Mouse (Mus musculus) heart, postnatal 0 days (tissue): Measurements from ENCODE around the gene Fkbp5. TPM values are rescaled to one million over a fixed set of nuclear protein-coding genes. Genes with fewer than 3 reads are reported as not detected.
"Not testable (repeated sequence)": the region's sequence is repeated elsewhere in the genome, so short reads cannot be mapped to it uniquely, and the experiment has no call there.

Experiments used
- ATAC-seq: fragments of 200-750 bp; cut with Nextera tagmentation; 2 replicates; pipeline ENCODE4 v1.8.0; 2017; ENCODE audit warnings: low read depth, moderate number of reproducible peaks, moderate library complexity; ENCODE audit not compliant: insufficient read depth
- DNase-seq: peaks from one replicate; pipeline ENCODE4 v3.0.0-alpha.2; 2016; ENCODE audit warnings: low spot score
- H3K27ac ChIP-seq: fragments of 300-500 bp; sonication (generic); 2 replicates; pipeline ENCODE4 v1.5.1; 2014; ENCODE audit warnings: low read depth, mild to moderate bottlenecking
- H3K27me3 ChIP-seq: fragments of 300-500 bp; sonication (generic); 2 replicates; pipeline ENCODE4 v1.6.1; 2014; ENCODE audit warnings: low read length, mixed read lengths; ENCODE audit not compliant: control insufficient read depth, insufficient read depth
- H3K36me3 ChIP-seq: fragments of 300-500 bp; sonication (generic); replicated peaks from 2 replicates; pipeline ENCODE4 v1.6.1; 2014; ENCODE audit warnings: low read length, mixed read lengths; ENCODE audit not compliant: control insufficient read depth, insufficient read depth
- H3K4me1 ChIP-seq: fragments of 300-500 bp; sonication (generic); 2 replicates; pipeline ENCODE4 v1.6.1; 2014; ENCODE audit warnings: antibody characterized with exemption; ENCODE audit not compliant: control insufficient read depth, insufficient read depth
- H3K4me2 ChIP-seq: fragments of 300-500 bp; sonication (generic); 2 replicates; pipeline ENCODE4 v1.6.1; 2014; ENCODE audit warnings: low read depth, mild to moderate bottlenecking, low read length, moderate library complexity
- H3K4me3 ChIP-seq: fragments of 300-500 bp; sonication (generic); 2 replicates; pipeline ENCODE4 v1.5.1; 2014; ENCODE audit warnings: low read depth, low read length
- H3K9ac ChIP-seq: fragments of 300-500 bp; sonication (generic); replicated peaks from 2 replicates; pipeline ENCODE4 v1.6.1; 2014; ENCODE audit warnings: low read depth, low read length, mixed read lengths
- H3K9me3 ChIP-seq: fragments of 300-500 bp; sonication (generic); replicated peaks from 2 replicates; pipeline ENCODE4 v1.6.1; 2016; ENCODE audit warnings: low read length; ENCODE audit not compliant: control insufficient read depth
- CTCF ChIP-seq: IDR thresholded peaks from 2 replicates; pipeline ENCODE4 v1.5.1; 2016; ENCODE audit warnings: antibody characterized with exemption, control low read depth, low read depth
- EP300 ChIP-seq: IDR thresholded peaks from 2 replicates; pipeline ENCODE4 v1.6.1; 2016; ENCODE audit warnings: antibody characterized with exemption, low read depth
- WGBS: fragments of 180-500 bp; shearing (Covaris S2); extraction: QIAGEN DNeasy Blood & Tissue Kit; methylation state at CpG from one replicate; pipeline ENCODE4 v1.1.7; 2014; 5-methylcytosine and 5-hydroxymethylcytosine counted together
- polyA plus RNA-seq: library from polyadenylated mRNA; unstranded; fragments of >200 nt; fragmentation: Nextera tagmentation; extraction: Ambion mirVana; gene quantifications from 2 replicates; pipeline ENCODE4 v1.2.1, GENCODE M21; 2015
- total RNA-seq: library from RNA; depleted of rRNA; stranded (reverse); fragments of >200 nt; gene quantifications from 2 replicates; pipeline ENCODE4 v1.2.3, GENCODE M21; 2014; ENCODE audit warnings: low replicate concordance

The Fkbp5 gene
- total and polyA plus RNA-seq, 2 experiments from 2014 or later: 8.3 to 19.4 TPM

DNA sequence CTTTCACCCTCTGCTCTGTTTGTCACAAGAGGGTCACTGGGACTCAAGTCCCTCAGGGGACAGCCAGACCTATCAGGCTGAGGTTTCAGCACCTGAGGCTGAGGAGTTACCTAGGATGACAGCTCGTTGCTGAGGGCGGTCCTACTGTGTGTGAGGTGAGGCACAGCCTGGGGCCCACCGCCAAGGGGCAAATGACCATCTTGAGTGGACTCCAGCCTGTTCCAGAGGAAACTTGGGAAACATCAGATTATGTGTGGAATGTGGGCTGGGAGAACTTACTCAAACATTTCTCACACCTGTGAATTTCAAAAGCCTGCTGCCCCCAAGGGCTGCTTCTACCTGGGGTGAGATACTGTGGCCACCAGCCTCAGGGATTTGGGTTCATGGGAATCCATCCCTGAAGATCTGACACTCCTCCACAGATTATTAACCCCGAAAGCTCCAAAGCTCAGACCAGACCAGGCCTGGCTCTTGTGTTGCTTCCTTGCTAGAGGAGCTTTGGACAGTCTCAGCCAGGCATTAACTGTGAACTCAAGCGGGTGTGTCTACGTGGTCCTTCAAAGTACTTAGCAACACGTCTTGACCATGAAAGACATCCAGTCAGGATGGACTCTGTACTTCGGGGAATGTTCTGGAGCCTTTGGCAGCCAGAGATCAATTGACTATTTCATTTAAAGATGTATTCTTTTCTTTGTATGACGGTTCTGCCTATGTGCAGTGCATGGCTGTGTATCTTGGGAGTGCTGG is 156.6 kb downstream of the Fkbp5 start:
- ATAC-seq (no peak), DNase-seq (no peak)
- H3K9me3 ChIP-seq: no peaks in the 10 kb centered on the region
- TF ChIP-seq CTCF: no peak
- TF ChIP-seq EP300: no peak
- H3K4me1 ChIP-seq: peaks cover 16% of the 10 kb centered on the region; the same call in 1 of the 2 replicates
- no peak overlapping the region for H3K9ac ChIP-seq
- H3K4me3 ChIP-seq: no peak overlapping the region
- no peak overlapping the region for H3K4me2 ChIP-seq
- no peaks in the 10 kb centered on the region for H3K36me3 ChIP-seq
- WGBS: 76% methylated on average over 9 of the region's 9 CpGs
- H3K27me3 ChIP-seq: peaks cover 82% of the 10 kb centered on the region
- H3K27ac ChIP-seq: no peak overlapping the region

DNA sequence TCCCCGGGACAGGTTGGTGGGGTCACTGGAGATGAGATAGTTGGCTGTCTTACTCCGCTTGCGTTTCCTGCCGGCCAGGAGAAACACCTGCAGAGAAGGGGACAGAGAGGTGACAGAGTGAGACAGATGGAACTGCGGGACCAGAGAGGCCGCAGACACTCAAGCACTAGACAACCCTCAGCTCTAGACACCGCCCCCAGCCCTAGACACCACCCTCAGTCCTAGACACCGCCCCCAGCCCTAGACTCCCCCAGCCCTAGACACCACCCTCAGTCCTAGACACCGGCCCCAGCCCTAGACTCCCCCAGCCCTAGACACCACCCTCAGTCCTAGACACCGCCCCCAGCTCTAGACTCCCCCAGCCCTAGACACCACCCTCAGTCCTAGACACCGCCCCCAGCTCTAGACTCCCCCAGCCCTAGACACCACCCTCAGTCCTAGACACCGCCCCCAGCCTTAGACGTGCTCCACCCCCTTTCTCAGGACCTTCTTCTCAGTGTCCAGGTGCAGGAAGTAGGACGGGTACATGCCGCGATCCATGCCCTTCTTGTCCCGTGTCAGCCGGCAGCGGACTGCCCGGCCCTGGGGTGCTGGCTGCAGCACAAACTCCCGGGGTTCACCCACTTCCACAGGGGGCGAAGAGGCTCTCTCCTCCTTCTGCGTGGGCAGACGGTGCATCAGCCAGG is 158.6 kb downstream of the Fkbp5 start:
- DNase-seq, ATAC-seq, H3K27ac ChIP-seq, H3K4me2 ChIP-seq, H3K4me3 ChIP-seq, H3K9ac ChIP-seq, H3K9me3 ChIP-seq, H3K36me3 ChIP-seq: not testable (repeated sequence)
- peaks cover 71% of the 10 kb centered on the region for H3K27me3 ChIP-seq
- 24% methylated on average over 22 of the region's 24 CpGs for WGBS
- H3K4me1 ChIP-seq: 0 out of 2 replicates have a peak, but pooled peaks cover 11% of the 10 kb centered on the region

DNA sequence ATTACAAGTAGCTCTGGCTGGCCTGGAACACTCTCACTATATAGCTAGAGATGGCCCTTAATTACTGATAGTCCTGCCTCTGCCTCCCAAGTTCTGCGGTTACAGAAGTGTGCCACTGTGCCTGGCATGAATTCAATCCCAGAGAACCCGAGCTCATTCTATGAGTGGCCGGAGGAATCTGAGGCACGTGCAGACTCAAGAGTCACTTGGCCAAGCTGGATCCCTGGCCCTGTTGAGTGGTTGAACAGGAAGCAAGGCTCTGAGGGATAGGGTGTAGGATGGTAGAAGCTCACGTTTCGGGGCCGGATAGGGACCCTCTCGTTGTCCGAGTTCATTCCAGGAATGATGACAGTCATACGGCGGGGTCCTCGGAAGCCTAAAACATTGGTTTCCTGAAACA is 161.5 kb downstream of the Fkbp5 start:
- Histone ChIP-seq H3K9ac (no peak overlapping the region), H3K36me3 (no peaks in the 10 kb centered on the region), H3K9me3 (no peaks in the 10 kb centered on the region), H3K4me1 (peaks cover 12% of the 10 kb centered on the region; the same call in 1 of the 2 replicates), H3K27me3 (peaks cover 72% of the 10 kb centered on the region), H3K4me2 (no peak overlapping the region), H3K4me3 (no peak overlapping the region), H3K27ac (no peak overlapping the region)
- peak; percentile 72 for DNase-seq
- TF ChIP-seq EP300 (no peak), CTCF (no peak)
- peak; percentile 45; the same call in 1 of the 2 replicates for ATAC-seq
- 61% methylated on average over 12 of the region's 12 CpGs for WGBS

DNA sequence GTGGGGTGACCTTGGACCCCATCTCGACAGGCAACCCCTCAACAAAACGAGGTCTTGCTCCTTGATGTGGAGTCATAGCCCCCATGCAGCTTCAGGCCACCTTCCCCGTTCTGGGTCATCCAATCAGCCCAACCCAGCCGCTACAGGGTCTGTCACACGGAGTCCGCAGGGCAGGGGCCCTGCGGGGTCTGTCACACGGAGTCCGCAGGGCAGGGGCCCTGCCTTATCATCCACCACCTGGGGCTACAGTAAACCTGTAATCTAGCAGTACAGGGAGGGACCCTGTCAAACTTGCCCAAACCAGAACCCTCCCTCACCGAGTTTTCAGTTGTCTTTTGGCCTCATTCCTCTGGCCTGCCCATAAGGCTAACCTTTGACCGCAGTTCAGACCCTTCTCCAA is 165.3 kb downstream of the Fkbp5 start:
- H3K9me3 ChIP-seq: no peaks in the 10 kb centered on the region
- peaks cover 41% of the 10 kb centered on the region for H3K27me3 ChIP-seq
- H3K9ac ChIP-seq: no peak overlapping the region
- H3K4me1 ChIP-seq: peaks cover 26% of the 10 kb centered on the region
- TF ChIP-seq CTCF: no peak
- no peak for TF ChIP-seq EP300
- no peaks in the 10 kb centered on the region for H3K36me3 ChIP-seq
- no peak overlapping the region for H3K4me2 ChIP-seq
- H3K27ac ChIP-seq: no peak overlapping the region
- WGBS: 51% methylated on average over 11 of the region's 11 CpGs
- no peak for ATAC-seq
- no peak overlapping the region for H3K4me3 ChIP-seq
- DNase-seq: no peak

DNA sequence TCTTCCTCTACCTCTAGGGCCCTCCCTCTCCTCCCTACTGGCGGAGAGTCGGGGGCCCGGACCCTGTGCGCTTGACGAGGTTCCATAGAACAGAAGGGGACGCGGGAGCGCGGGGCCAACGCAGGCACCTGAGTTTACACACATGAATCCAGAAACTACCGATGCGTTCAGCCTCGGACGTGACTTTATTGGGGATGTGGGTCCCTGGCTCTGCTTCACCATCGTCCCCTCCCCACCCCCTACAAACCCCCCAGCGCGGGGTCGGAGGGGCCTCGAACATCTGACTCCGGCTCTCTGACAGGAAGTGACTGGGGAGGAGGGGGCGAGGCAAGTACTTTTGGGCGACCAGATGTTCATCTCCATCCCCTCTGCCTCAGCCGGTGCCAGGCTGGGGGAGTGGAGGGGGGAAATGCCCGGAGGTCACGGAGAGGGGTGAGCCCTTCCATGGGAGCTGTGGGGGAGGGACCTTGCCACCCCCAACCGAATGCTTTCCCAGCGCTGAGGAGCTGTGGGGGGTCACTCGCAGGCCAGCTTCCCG is 165.9 kb downstream of the Fkbp5 start:
- H3K4me1 ChIP-seq: peaks cover 27% of the 10 kb centered on the region
- peaks cover 35% of the 10 kb centered on the region for H3K27me3 ChIP-seq
- H3K27ac ChIP-seq: peak overlapping the region; percentile 80
- H3K4me2 ChIP-seq: peak overlapping the region; percentile 93
- ATAC-seq (no peak), DNase-seq (no peak)
- TF ChIP-seq EP300 (no peak), CTCF (no peak)
- peak overlapping the region; percentile 83 for H3K9ac ChIP-seq
- no peaks in the 10 kb centered on the region for H3K9me3 ChIP-seq
- 2% methylated on average over 29 of the region's 29 CpGs for WGBS
- H3K4me3 ChIP-seq: peak overlapping the region; percentile 69
- no peaks in the 10 kb centered on the region for H3K36me3 ChIP-seq
